Mouse (Mus musculus): ENCODE results near the gene Aoc1.

- TF ChIP-seq POLR2A (IDR thresholded peaks at IDR 0.05; ENCODE audit: low read depth, low read length) (no peak), CTCF (IDR thresholded peaks at IDR 0.05; ENCODE audit: borderline replicate concordance, insufficient read depth, low read length) (no peak)
Observed at GRCm38 (mm10) chr6:48912033-48912432, 39.3 kb downstream of the Aoc1 start.
